Mouse (Mus musculus) midbrain, postnatal 0 days (tissue): ENCODE measurements around the gene Trmo. TPM values are rescaled to one million over a fixed set of nuclear protein-coding genes. Genes with fewer than 3 reads are reported as not detected.

Source experiments
- ATAC-seq: fragments of 200-750 bp; cut with Nextera tagmentation; 2 replicates; pipeline ENCODE4 v1.8.0; 2017; ENCODE audit warnings: moderate number of reproducible peaks, mild to moderate bottlenecking, moderate TSS enrichment, moderate library complexity; ENCODE audit not compliant: low FRiP score
- DNase-seq: peaks from one replicate; pipeline ENCODE4 v3.0.0-alpha.2; 2015; ENCODE audit warnings: low spot score
- H3K27ac ChIP-seq: fragments of 300-500 bp; sonication (generic); 2 replicates; pipeline ENCODE4 v1.5.1; 2014; ENCODE audit warnings: low read depth, mild to moderate bottlenecking, low read length, mixed read lengths
- H3K27me3 ChIP-seq: fragments of 300-500 bp; sonication (generic); 2 replicates; pipeline ENCODE4 v1.6.1; 2014; ENCODE audit warnings: low read length, control low read depth, mixed read lengths; ENCODE audit not compliant: insufficient read depth
- H3K36me3 ChIP-seq: fragments of 300-500 bp; sonication (generic); 2 replicates; pipeline ENCODE4 v1.6.1; 2014; ENCODE audit warnings: low read length, control low read depth, mixed read lengths; ENCODE audit not compliant: insufficient read depth
- H3K4me1 ChIP-seq: fragments of 300-500 bp; sonication (generic); 2 replicates; pipeline ENCODE4 v1.6.1; 2014; ENCODE audit warnings: mild to moderate bottlenecking, control low read depth, antibody characterized with exemption, low read length, mixed read lengths; ENCODE audit not compliant: insufficient read depth
- H3K4me2 ChIP-seq: fragments of 300-500 bp; sonication (generic); 2 replicates; pipeline ENCODE4 v1.6.1; 2014; ENCODE audit warnings: low read depth, mild to moderate bottlenecking, low read length, mixed read lengths; ENCODE audit not compliant: poor library complexity, severe bottlenecking
- H3K4me3 ChIP-seq: fragments of 300-500 bp; sonication (generic); 2 replicates; pipeline ENCODE4 v1.5.1; 2014; ENCODE audit warnings: low read depth, mild to moderate bottlenecking, low read length, moderate library complexity
- H3K9ac ChIP-seq: fragments of 300-500 bp; sonication (generic); replicated peaks from 2 replicates; pipeline ENCODE4 v1.6.1; 2014; ENCODE audit warnings: mild to moderate bottlenecking, low read length, moderate library complexity, mixed read lengths; ENCODE audit not compliant: poor library complexity, severe bottlenecking
- H3K9me3 ChIP-seq: fragments of 300-500 bp; sonication (generic); 2 replicates; pipeline ENCODE4 v1.6.1; 2016; ENCODE audit warnings: low read length, control low read depth
- CTCF ChIP-seq: IDR thresholded peaks from 2 replicates; pipeline ENCODE4 v1.5.1; 2016; ENCODE audit warnings: antibody characterized with exemption, mild to moderate bottlenecking
- WGBS: fragments of 180-500 bp; shearing (Covaris S2); extraction: QIAGEN DNeasy Blood & Tissue Kit; methylation state at CpG from one replicate; pipeline ENCODE4 v1.1.7; 2014; 5-methylcytosine and 5-hydroxymethylcytosine counted together
- polyA plus RNA-seq: library from polyadenylated mRNA; unstranded; fragments of >200 nt; fragmentation: Nextera tagmentation; extraction: Ambion mirVana; gene quantifications from 2 replicates; pipeline ENCODE4 v1.2.1, GENCODE M21; 2015
- total RNA-seq: library from RNA; depleted of rRNA; stranded (reverse); fragments of >200 nt; gene quantifications from 2 replicates; pipeline ENCODE4 v1.2.3, GENCODE M21; 2014

Trmo gene
- total and polyA plus RNA-seq, 2 experiments from 2014 or later, result 4.4 to 8.8 TPM

GRCm38 (mm10) chr4:46398839-46399238 lies 9.6 kb upstream of the Trmo start:
- no peaks in the 10 kb centered on the region for H3K9me3 ChIP-seq
- WGBS, result 82% methylated on average over 4 of the region's 4 CpGs
- no peaks in the 10 kb centered on the region for H3K36me3 ChIP-seq
- H3K9ac ChIP-seq, result no peak overlapping the region
- H3K4me1 ChIP-seq, result no peaks in the 10 kb centered on the region
- no peak overlapping the region for H3K4me2 ChIP-seq
- no peaks in the 10 kb centered on the region for H3K27me3 ChIP-seq
- DNase-seq, result no peak
- TF ChIP-seq CTCF, result no peak
- no peak overlapping the region for H3K27ac ChIP-seq
- no peak overlapping the region for H3K4me3 ChIP-seq
- ATAC-seq, result no peak

DNA sequence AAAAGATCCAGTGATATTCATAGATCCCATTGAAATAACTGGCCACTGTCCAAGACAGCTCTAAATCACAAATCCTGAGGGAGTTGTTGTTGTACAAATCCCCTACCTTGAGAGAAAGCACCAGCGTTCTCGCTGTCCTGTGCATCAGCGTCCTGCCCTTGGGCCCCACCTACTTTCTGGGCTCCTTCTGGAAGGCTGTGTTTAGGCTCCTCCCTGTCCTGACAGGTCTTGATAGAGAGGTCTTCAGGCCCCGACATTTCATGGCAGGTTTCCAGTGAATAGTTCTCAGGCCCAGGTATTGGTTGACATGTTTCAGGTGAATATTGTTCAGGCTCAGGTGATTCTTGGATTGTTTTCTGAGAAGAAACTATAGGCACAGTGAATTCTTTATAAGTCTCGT lies 6.5 kb upstream of the Trmo start:
- Histone ChIP-seq H3K27me3 (no peaks in the 10 kb centered on the region), H3K9ac (no peak overlapping the region), H3K9me3 (no peaks in the 10 kb centered on the region), H3K4me1 (no peaks in the 10 kb centered on the region), H3K4me3 (no peak overlapping the region), H3K27ac (no peak overlapping the region), H3K4me2 (no peak overlapping the region), H3K36me3 (no peaks in the 10 kb centered on the region)
- ATAC-seq, result no peak
- WGBS, result 41% methylated on average over 5 of the region's 5 CpGs
- DNase-seq, result no peak
- TF ChIP-seq CTCF, result no peak

- TF ChIP-seq CTCF, result no peak
Measured at GRCm38 (mm10) chr4:46394388-46394787, 5.2 kb upstream of the Trmo start.

GRCm38 (mm10) chr4:46390390-46390970 lies 1.2 kb upstream of the Trmo start:
- Histone ChIP-seq H3K9ac (no peak overlapping the region), H3K27ac (peak overlapping the region; percentile 95; the same call in 1 of the 2 replicates), H3K27me3 (no peaks in the 10 kb centered on the region), H3K4me2 (peak overlapping the region; percentile 53), H3K9me3 (no peaks in the 10 kb centered on the region), H3K36me3 (peaks cover 5% of the 10 kb centered on the region), H3K4me1 (no peaks in the 10 kb centered on the region), H3K4me3 (peak overlapping the region; percentile 59; the same call in 1 of the 2 replicates)
- ATAC-seq (no peak), DNase-seq (peak; percentile 84)
- peak; percentile 85 for TF ChIP-seq CTCF
- 22% methylated on average over 9 of the region's 9 CpGs for WGBS

More at GRCm38 (mm10) chr4:46394388-46394787, 5.2 kb upstream of the Trmo start:
- H3K4me2 ChIP-seq, result no peak overlapping the region
- no peaks in the 10 kb centered on the region for H3K36me3 ChIP-seq
- no peak overlapping the region for H3K4me3 ChIP-seq
- no peak overlapping the region for H3K27ac ChIP-seq
- H3K9ac ChIP-seq, result no peak overlapping the region
- H3K27me3 ChIP-seq, result no peaks in the 10 kb centered on the region
- WGBS, result 82% methylated on average over 2 of the region's 2 CpGs
- no peak for ATAC-seq
- no peak for DNase-seq
- no peaks in the 10 kb centered on the region for H3K9me3 ChIP-seq
- no peaks in the 10 kb centered on the region for H3K4me1 ChIP-seq

GRCm38 (mm10) chr4:46389612-46390341 lies 540 bp upstream of the Trmo start:
- Histone ChIP-seq H3K9me3 (no peaks in the 10 kb centered on the region), H3K27me3 (no peaks in the 10 kb centered on the region), H3K9ac (peak overlapping the region; percentile 75), H3K4me1 (no peaks in the 10 kb centered on the region), H3K27ac (peak overlapping the region; percentile 95), H3K36me3 (peaks cover 11% of the 10 kb centered on the region), H3K4me2 (peak overlapping the region; percentile 53), H3K4me3 (peak overlapping the region; percentile 59)
- ATAC-seq, result no peak
- 2% methylated on average over 24 of the region's 24 CpGs for WGBS
- DNase-seq, result peak; percentile 71
- TF ChIP-seq CTCF, result peak; percentile 48

DNA sequence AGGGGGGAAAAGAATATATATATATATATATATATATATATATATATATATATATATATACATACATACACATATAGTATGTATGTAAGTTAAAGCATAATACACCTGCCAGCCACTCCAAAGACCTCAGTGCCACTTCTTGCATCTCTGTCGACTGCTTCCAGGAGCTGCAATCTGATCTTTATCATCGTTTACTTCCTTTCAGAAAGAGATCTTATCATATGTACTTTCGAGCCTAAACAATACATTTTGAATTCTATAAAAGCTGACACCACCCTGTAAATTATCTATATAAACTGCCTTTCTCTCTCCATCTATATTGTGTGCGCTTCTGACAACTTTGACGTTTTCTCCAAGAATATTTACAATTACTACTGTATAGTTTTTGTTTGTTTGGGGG lies 681 bp downstream of the Trmo start:
- no peak for TF ChIP-seq CTCF
- DNase-seq (no peak), ATAC-seq (no peak; the same call in 1 of the 2 replicates)
- peaks cover 13% of the 10 kb centered on the region for H3K36me3 ChIP-seq
- H3K27me3 ChIP-seq, result no peaks in the 10 kb centered on the region
- 0 out of 2 replicates have a peak overlapping the region, but pooled peaks have one; percentile 75 for H3K9ac ChIP-seq
- H3K4me2 ChIP-seq, result peak overlapping the region; percentile 53
- WGBS, result 30% methylated on average over 5 of the region's 5 CpGs
- peak overlapping the region; percentile 95; the same call in 1 of the 2 replicates for H3K27ac ChIP-seq
- H3K4me3 ChIP-seq, result peak overlapping the region; percentile 59
- H3K4me1 ChIP-seq, result no peaks in the 10 kb centered on the region
- no peaks in the 10 kb centered on the region for H3K9me3 ChIP-seq
